Mouse (Mus musculus) mesoderm, embryonic 11.5 days (tissue): ENCODE results near the gene Agap1.

ENCODE experiments used
- DNase-seq: peaks from one replicate; pipeline ENCODE4 v3.0.0-alpha.2; 2012; ENCODE audit warnings: low read depth, low spot score

Agap1 gene

DNA sequence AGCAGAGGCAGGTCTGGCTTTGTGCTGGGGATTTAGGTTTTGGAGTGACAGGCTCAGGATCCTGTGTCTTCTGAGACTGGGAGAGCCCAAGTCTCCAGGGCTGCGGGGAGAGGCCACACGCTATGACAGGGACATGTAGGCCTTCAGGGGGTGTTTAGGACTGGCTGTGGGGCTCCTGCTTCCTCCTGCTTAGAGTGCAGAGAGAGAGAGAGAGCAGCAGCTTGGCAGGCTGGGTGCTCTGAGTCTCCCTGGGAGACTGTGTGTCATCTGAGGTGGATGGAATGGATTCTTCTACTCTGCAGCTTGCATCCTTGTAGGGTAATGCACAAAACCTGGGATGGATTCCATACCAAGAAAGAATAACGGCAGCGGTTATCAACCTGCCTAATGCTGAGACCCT lies 122.4 kb downstream of the Agap1 start:
- DNase-seq = peak; percentile 88

GRCm38 (mm10) chr1:89580031-89580998 lies 125.7 kb downstream of the Agap1 start:
- peak; percentile 85 for DNase-seq

- DNase-seq = peak; percentile 76
Measured at GRCm38 (mm10) chr1:89580999-89581765, 126.6 kb downstream of the Agap1 start.

GRCm38 (mm10) chr1:89581766-89582125 lies 127.1 kb downstream of the Agap1 start:
- DNase-seq = no peak

DNA sequence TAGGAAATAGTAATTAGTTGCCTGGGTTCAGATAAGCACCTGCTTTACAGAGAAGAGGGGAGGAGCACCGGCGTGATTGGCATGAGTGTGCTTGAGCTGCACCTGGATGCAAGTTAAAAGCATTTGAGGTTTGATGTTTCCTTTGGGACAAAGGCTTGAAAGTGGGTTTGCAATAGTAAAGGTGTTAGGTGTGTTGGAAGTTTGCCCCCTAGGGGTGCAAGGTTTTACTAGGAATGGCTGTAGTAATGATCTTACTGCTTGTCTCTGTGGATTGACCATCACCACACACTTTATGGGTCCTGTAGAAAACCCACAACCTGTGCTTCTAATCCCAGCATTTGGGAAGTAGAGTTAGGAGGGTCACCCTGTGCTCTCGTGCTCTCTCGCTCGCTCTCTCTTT lies 128.8 kb downstream of the Agap1 start:
- no peak for DNase-seq

DNA sequence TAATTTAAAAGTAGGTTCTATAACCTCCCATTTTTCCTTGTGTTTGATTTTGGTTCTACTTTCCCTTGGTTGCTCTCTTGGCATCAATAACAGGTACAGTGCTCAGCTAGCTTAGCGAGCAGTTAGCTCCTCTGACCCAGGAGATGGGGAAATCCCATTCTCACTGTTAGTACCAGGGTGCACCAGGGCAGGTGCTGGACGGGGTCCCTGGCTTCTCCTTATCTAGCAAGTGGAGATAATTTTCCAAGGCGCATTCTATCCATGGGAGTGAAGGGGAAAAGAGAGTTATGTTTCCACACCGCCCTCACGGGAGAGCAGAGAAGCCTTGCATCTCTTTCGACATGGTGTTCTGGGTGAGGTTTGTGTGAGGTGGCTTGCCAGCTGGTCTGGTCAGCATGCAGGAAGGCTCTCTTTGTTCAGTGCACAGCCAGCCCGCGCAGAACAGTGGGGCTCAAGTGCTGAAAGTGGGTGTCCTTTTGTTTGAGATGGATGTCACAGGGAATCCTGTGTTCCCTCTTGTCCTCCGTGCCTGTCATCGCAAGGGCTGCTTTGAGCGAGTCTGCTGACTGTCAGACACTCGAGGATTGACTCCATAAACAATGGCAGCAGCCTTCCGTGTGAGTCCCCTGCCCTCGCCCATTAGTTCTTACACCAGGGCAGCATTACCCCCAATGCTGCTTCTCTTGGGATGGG lies 132.5 kb downstream of the Agap1 start:
- no peak for DNase-seq

GRCm38 (mm10) chr1:89588154-89588553 lies 133.5 kb downstream of the Agap1 start:
- DNase-seq = no peak

GRCm38 (mm10) chr1:89590994-89591393 lies 136.4 kb downstream of the Agap1 start:
- DNase-seq = no peak

DNA sequence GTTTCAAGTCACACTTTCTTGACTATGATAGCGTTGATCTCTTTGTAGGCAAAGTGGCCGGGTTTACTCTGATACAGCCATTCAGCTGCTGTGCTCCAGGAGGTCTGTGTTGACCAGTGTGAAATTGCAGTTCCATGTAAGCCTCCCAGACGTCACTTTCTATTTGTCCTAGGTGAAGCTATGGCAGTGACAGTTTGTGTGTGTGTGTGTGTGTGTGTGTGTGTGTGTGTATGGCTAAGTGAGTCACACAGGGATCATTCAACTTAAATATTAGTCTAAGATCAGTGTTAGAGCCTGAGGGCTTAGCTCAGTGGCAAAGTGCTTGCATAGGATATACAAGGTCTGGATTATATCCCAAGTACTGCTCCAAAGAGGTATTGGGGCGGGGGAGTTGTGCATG lies 138.6 kb downstream of the Agap1 start:
- no peak for DNase-seq

GRCm38 (mm10) chr1:89594999-89595398 lies 140.4 kb downstream of the Agap1 start:
- DNase-seq = no peak

DNA sequence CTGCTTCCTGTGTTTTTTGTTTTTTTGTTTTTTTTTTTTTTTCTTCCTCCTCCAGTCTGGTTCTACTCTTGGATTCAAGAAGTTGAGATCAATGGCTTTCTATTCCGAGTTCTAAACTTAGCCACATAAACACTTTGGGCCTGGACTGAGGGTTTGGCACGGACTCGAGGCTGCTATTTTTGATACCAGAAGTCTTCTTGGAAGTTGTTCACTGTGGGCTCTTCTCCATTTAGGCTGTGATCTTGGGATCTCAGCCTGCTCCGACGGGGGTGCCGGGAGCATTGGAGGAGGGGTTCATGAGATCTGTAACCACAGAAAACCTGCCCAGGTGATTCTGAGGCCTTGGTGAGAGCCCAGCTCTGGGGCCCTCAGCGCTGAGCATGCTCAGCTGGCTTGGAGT lies 140.8 kb downstream of the Agap1 start:
- no peak for DNase-seq

- no peak for DNase-seq
Measured at GRCm38 (mm10) chr1:89596223-89596622, 141.6 kb downstream of the Agap1 start.

DNA sequence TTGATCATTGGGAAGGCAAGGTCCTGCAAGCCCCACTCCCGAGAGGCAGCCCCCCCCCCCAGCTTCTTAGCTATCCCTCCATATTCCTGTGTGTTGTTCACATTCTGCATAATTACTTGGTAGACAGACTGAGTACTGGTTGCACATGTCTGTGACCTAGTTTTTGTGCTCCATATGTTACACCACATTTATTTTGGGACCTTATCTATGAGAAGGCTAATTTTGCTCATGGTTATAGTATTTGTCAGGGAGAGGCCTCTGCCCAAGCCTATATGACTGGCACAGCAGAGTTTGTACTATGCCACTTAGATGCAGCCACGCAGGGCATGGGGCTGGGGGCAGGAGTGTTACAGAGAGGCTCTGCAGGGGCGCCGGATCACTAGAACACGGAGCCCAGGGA lies 144.3 kb downstream of the Agap1 start:
- no peak for DNase-seq

DNA sequence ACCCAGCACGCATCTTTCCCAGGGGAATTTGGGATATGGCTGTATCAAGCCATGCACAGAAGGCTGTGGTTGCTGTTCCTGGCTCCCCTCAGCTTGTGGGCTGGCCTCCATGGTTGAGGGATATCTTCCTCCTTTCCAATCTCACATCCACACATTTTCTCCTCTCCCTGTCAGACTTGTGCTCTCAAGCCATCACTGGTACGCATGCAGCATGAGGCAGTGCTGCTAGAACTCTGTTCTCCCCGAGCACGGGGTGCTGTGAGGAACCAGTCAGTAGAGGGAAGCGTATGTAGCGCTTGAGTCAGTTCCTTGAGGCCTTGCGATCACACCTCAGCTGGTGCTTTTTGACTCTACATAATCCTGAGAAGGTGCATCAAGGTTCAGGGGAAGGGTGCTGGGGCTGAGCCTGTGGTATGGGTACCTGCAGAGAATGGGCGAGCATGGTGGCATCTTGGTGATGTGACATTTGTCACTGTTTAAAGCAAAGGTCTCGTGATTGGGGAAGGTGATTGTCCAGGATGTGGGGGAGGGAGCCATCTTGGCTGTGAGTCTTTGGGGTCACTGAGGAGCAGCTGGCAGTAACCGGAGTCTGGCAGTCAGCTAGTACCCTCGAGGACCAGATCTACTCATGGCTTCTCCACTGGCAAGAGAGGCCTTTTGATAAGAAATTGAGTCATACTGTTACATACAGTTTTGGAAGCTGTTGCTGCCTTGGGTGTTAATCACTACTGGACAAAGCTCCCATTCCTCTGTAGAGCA lies 145.6 kb downstream of the Agap1 start:
- no peak for DNase-seq

DNA sequence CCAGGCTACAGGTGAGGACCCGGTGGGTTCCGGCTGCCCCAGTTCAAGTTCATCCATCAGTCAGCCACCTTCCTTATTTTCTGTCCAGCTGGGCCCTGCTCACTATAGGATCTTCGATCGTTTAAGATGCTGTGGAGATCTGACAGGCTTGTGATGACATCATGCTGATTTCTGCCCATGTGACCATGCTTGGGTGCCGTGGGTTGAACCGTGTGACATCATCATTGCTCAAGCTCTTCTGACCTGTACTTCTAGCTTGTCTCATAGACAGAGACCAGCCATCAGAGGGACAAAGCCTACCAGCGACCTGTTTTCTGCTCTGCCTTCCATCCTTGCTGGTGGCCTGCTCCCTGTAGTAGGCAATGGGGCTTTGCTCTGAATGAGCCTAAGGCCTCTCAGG lies 146.7 kb downstream of the Agap1 start:
- DNase-seq = no peak

- no peak for DNase-seq
Measured at GRCm38 (mm10) chr1:89602879-89603278, 148.3 kb downstream of the Agap1 start.

GRCm38 (mm10) chr1:89606612-89607011 lies 152.0 kb downstream of the Agap1 start:
- peak; percentile 58 for DNase-seq

- DNase-seq = no peak
Measured at GRCm38 (mm10) chr1:89608766-89609165, 154.2 kb downstream of the Agap1 start.

GRCm38 (mm10) chr1:89609964-89610363 lies 155.4 kb downstream of the Agap1 start:
- DNase-seq = no peak

- no peak for DNase-seq
Measured at GRCm38 (mm10) chr1:89611521-89611920, 156.9 kb downstream of the Agap1 start.

DNA sequence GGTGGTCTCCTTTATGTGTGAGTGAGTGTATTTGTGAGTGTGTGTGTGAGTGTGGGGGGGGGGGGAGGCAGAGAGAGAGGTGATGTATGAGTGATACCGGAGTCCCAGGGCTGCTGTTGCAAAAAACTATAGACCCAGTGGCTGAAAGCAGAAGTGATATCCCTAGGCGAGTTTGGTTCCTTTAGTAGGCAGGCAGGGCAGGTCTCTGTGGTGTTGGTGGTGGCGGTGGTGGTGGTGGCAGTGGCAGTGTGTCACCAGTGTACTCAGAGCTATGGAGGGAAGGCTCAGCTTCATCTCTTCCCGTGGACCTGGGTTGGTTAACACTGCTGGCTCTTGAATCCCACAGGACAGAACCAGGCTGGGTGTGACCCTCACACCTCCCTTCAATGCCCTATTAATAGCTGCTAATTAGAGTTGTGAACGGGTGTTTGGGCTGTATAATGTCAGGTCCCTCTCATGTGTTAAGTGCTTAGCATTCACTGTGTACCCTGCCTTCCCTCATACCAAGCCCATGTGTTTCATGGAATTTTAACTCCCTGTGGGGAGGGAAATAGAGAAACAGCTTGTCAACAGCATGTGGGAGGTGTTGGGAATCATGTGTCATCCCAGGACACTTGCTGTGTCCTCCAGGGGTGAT lies 158.7 kb downstream of the Agap1 start:
- DNase-seq = no peak
